Mouse (Mus musculus) embryonic fibroblast, embryonic 13.5 days (primary cell): ENCODE measurements around the gene Tango2.

Source experiments
- CTCF ChIP-seq: IDR thresholded peaks from 2 replicates; pipeline ENCODE4 v1.5.1; 2011; ENCODE audit warnings: mild to moderate bottlenecking, control low read depth, low read length, moderate library complexity, borderline replicate concordance; ENCODE audit not compliant: insufficient read depth
- POLR2A ChIP-seq: IDR thresholded peaks from 2 replicates; pipeline ENCODE4 v1.6.1; 2011; ENCODE audit warnings: low read depth, mild to moderate bottlenecking, control low read depth, low read length, moderate library complexity

DNA sequence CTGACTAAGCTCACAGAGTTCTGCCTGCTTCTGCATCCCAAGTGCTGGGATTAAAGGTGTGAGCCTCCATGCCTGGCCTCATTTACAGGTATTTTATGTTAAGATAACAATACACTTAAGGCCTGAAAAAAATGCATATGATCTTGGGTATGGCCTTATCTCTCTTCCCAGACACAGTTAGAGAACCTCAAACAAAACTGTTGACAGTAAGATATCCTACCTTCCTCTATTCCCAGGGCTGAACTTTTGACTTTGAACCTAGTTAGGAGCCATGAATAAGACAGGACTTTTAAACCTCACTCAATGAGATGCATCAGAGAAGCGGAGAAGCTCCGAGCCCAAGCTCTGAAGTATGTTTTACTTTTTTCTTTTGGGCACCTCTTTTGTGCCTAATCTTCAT lies 5.8 kb downstream of the Tango2 start:
- TF ChIP-seq CTCF (no peak), POLR2A (no peak)
